Mouse (Mus musculus) intestine, embryonic 15.5 days (tissue): Measurements from ENCODE around the gene Stim1. TPM values are rescaled to one million over a fixed set of nuclear protein-coding genes. Genes with fewer than 3 reads are reported as not detected.
A peak's percentile ranks its signal among the peaks of the same experiment; 100 is the strongest.

Experiments used
- ATAC-seq: fragments of 200-750 bp; cut with Nextera tagmentation; 2 replicates; pipeline ENCODE4 v1.8.0; 2017; ENCODE audit warnings: moderate TSS enrichment, moderate library complexity
- H3K27ac ChIP-seq: fragments of 300-500 bp; sonication (generic); 2 replicates; pipeline ENCODE4 v1.5.1; 2015; ENCODE audit warnings: mild to moderate bottlenecking, inconsistent platforms
- H3K27me3 ChIP-seq: fragments of 300-500 bp; sonication (generic); replicated peaks from 2 replicates; pipeline ENCODE4 v1.6.1; 2015; ENCODE audit warnings: inconsistent platforms
- H3K36me3 ChIP-seq: fragments of 300-500 bp; sonication (generic); 2 replicates; pipeline ENCODE4 v1.6.1; 2015; ENCODE audit warnings: inconsistent platforms
- H3K4me1 ChIP-seq: fragments of 300-500 bp; sonication (generic); replicated peaks from 2 replicates; pipeline ENCODE4 v1.6.1; 2015; ENCODE audit warnings: inconsistent platforms
- H3K4me2 ChIP-seq: fragments of 300-500 bp; sonication (generic); replicated peaks from 2 replicates; pipeline ENCODE4 v1.6.1; 2015; ENCODE audit warnings: mild to moderate bottlenecking, inconsistent platforms
- H3K4me3 ChIP-seq: fragments of 300-500 bp; sonication (generic); replicated peaks from 2 replicates; pipeline ENCODE4 v1.5.1; 2015; ENCODE audit warnings: inconsistent platforms
- H3K9ac ChIP-seq: fragments of 300-500 bp; sonication (generic); 2 replicates; pipeline ENCODE4 v1.6.1; 2015; ENCODE audit warnings: inconsistent platforms
- H3K9me3 ChIP-seq: fragments of 300-500 bp; sonication (generic); 2 replicates; pipeline ENCODE4 v1.6.1; 2016; ENCODE audit warnings: inconsistent platforms
- WGBS: fragments of 180-500 bp; shearing (Covaris S2); methylation state at CpG from one replicate; pipeline ENCODE4 v1.1.7; 2015; 5-methylcytosine and 5-hydroxymethylcytosine counted together
- polyA plus RNA-seq: library from polyadenylated mRNA; unstranded; fragments of >200 nt; fragmentation: Nextera tagmentation; extraction: Ambion mirVana; gene quantifications from 2 replicates; pipeline ENCODE4 v1.2.1, GENCODE M21; 2015

The Stim1 gene
- 20.1 TPM in 2 replicates for polyA plus RNA-seq

DNA sequence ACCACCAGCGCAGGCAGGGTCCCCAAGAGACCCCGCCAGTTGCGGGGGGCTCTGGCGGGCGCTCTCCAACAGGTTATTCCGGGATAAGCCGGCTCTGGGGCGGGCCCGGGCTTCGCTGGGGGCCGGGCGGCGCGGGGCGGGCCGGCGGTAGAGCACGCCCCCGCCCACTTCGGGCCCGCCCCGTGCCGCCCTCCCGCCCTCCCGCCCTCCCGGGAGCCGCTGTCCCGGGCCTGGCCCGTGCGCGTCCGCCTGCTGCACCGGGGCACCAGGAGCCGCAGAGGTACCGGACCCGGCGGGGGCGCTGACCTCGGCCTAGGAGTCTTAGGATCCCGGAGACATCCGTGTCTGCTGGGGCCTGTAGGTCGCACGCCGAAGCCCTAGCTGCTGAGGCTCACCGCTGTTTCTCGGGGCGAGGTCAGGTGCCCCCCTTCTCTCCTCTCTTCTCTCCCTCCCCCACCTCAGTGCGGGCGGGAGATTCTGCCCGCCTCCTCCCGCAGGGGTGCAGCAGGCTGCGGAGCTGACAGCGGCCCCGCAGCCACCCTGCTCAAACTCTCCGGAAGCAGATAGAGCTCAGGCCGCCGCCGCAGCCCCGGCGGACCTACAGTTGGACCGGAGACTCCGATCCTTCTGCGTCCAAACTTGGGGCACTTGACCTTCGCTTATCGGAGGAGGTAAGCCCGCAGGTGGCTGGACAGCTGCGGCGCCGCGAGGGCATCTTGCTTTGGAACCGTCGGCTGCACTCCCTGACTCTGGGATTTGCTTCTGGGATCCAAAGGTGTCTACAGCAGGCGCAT, at the start of gene Stim1:
Stim1 (plus strand) TSS at position 206 of the 794 bp plus-strand sequence.
- no peaks in the 10 kb centered on the region for H3K36me3 ChIP-seq
- peak within 1 kb of the TSS; percentile 89 for H3K4me3 ChIP-seq
- no peaks in the 10 kb centered on the region for H3K9me3 ChIP-seq
- H3K4me2 ChIP-seq: peak within 1 kb of the TSS; percentile 77
- under 1% methylated on average over 53 of the region's 73 CpGs for WGBS
- peak within 1 kb of the TSS; percentile 83 for H3K9ac ChIP-seq
- peak within 1 kb of the TSS; percentile 52; the same call in 1 of the 2 replicates for H3K27ac ChIP-seq
- ATAC-seq: peak; percentile 98
- no peaks in the 10 kb centered on the region for H3K27me3 ChIP-seq
- 0 out of 2 replicates have a peak, but pooled peaks cover 6% of the 10 kb centered on the region for H3K4me1 ChIP-seq

GRCm38 (mm10) chr7:102221899-102222298, 45.7 kb upstream of the Stim1 start:
- 0 out of 2 replicates have a peak, but pooled peaks cover 2% of the 10 kb centered on the region for H3K36me3 ChIP-seq
- H3K9me3 ChIP-seq: no peaks in the 10 kb centered on the region
- 0 out of 2 replicates have a peak, but pooled peaks cover 5% of the 10 kb centered on the region for H3K4me1 ChIP-seq
- H3K27me3 ChIP-seq: no peaks in the 10 kb centered on the region
- WGBS: 36% methylated on average over 1 of the region's 1 CpGs
- ATAC-seq: peak; percentile 3; the same call in 1 of the 2 replicates
- no peak overlapping the region for H3K4me3 ChIP-seq
- no peak overlapping the region for H3K27ac ChIP-seq
- no peak overlapping the region for H3K9ac ChIP-seq
- peak overlapping the region; percentile 74; the same call in 1 of the 2 replicates for H3K4me2 ChIP-seq

GRCm38 (mm10) chr7:102222336-102222735, 45.3 kb upstream of the Stim1 start:
- Histone ChIP-seq H3K36me3 (0 out of 2 replicates have a peak, but pooled peaks cover 3% of the 10 kb centered on the region), H3K4me2 (peak overlapping the region; percentile 74), H3K9ac (0 out of 2 replicates have a peak overlapping the region, but pooled peaks have one; percentile 75), H3K27ac (peak overlapping the region; percentile 87; the same call in 1 of the 2 replicates), H3K4me1 (0 out of 2 replicates have a peak, but pooled peaks cover 5% of the 10 kb centered on the region), H3K4me3 (peak overlapping the region; percentile 73), H3K9me3 (no peaks in the 10 kb centered on the region), H3K27me3 (no peaks in the 10 kb centered on the region)
- under 1% methylated on average over 9 of the region's 13 CpGs for WGBS
- peak; percentile 60 for ATAC-seq

DNA sequence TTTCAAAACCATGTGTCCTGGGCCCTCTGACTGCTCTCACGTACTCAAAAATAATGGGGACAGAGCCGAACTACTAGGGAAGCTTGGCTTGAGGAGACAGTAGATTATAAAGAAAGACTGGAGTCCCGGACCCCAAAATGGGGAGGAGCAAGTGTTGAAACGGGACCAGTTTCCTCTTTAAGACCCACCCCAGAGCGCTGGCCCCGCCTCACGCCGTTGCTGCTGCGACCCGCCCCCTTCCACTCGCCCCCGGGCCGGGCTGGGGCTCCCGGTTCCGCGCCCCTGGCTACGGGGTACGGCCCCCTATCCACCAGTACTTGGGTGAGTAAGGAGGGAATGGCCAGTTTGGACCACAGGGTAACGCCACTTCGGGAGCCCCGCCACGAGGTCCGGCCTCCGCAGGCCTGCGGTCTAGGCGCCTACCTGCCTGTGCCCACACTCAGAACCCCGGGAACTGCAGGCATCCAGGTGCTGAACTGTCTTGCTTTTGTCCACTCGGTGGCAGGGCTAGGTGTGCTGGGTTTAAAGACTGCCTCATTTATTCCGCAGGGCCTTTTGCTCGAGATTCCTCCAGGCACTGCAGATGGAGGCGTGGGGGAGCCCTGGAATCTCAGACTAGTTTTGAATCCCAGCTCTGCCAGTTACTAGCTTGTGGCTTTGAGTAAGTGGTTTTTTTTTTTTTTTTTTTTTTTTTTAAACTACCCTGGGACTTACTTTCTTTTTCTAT, 44.6 kb upstream of the Stim1 start:
- peak overlapping the region; percentile 75 for H3K9ac ChIP-seq
- peak overlapping the region; percentile 74 for H3K4me2 ChIP-seq
- 0 out of 2 replicates have a peak, but pooled peaks cover 4% of the 10 kb centered on the region for H3K36me3 ChIP-seq
- H3K27me3 ChIP-seq: no peaks in the 10 kb centered on the region
- peak; percentile 88 for ATAC-seq
- H3K4me3 ChIP-seq: peak overlapping the region; percentile 73
- no peaks in the 10 kb centered on the region for H3K9me3 ChIP-seq
- peak overlapping the region; percentile 87 for H3K27ac ChIP-seq
- H3K4me1 ChIP-seq: 0 out of 2 replicates have a peak, but pooled peaks cover 5% of the 10 kb centered on the region
- 2% methylated on average over 31 of the region's 31 CpGs for WGBS

DNA sequence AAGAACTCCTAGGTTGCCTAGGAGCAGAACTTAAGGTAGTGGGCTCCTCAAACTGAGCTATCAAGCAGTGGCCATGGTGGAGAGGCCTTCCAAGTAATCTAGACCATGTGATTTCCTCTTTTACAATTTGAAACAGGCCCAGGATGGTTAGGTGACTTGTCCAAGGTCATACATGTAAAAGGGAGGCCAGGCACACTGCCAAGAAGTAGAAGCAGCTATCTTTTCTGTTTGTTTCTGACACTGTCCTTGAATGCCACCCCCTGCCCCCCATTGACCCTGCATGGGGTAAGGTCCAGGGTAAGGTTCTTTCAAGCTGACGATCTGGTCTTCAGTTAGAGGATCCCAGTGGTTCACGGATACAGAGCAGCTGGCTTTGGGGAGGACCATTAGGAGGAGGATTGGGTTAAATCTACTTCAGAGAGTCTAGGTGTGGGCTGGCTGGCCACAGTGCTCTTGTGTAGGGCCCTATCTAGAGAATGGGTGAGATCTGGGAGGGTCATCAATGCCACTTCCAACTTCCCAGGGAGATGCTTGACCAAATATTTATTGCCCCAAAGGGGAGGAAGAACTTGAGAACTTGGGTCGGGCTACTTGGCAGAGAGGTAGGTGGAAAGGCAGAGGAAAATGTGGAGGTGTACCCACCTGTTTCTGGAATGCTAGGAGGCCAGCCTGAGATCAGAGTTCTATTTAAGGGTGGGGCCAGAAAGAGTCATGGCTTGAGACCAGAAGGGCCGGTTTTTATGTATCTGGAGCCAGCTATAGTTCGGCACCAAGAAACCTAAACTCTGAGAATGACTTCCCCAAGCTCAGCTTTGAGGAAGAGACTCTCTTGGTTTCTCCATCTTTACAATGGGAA, 43.5 kb upstream of the Stim1 start:
- H3K4me3 ChIP-seq: peak overlapping the region; percentile 73; the same call in 1 of the 2 replicates
- H3K4me2 ChIP-seq: peak overlapping the region; percentile 74
- H3K9ac ChIP-seq: no peak overlapping the region
- H3K4me1 ChIP-seq: 0 out of 2 replicates have a peak, but pooled peaks cover 5% of the 10 kb centered on the region
- 62% methylated on average over 5 of the region's 5 CpGs for WGBS
- no peaks in the 10 kb centered on the region for H3K27me3 ChIP-seq
- peaks cover 9% of the 10 kb centered on the region; the same call in 1 of the 2 replicates for H3K36me3 ChIP-seq
- H3K9me3 ChIP-seq: no peaks in the 10 kb centered on the region
- ATAC-seq: peak; percentile 47
- peak overlapping the region; percentile 49 for H3K27ac ChIP-seq

GRCm38 (mm10) chr7:102226051-102226450, 41.6 kb upstream of the Stim1 start:
- H3K9ac ChIP-seq: no peak overlapping the region
- no peak overlapping the region for H3K4me2 ChIP-seq
- H3K4me1 ChIP-seq: 0 out of 2 replicates have a peak, but pooled peaks cover 5% of the 10 kb centered on the region
- ATAC-seq: no peak
- peaks cover 10% of the 10 kb centered on the region; the same call in 1 of the 2 replicates for H3K36me3 ChIP-seq
- H3K27me3 ChIP-seq: no peaks in the 10 kb centered on the region
- no peak overlapping the region for H3K4me3 ChIP-seq
- H3K9me3 ChIP-seq: no peaks in the 10 kb centered on the region
- WGBS: 92% methylated on average over 6 of the region's 6 CpGs
- no peak overlapping the region for H3K27ac ChIP-seq

GRCm38 (mm10) chr7:102228049-102228670, 39.4 kb upstream of the Stim1 start:
- ATAC-seq: no peak
- Histone ChIP-seq H3K4me1 (0 out of 2 replicates have a peak, but pooled peaks cover 5% of the 10 kb centered on the region), H3K4me2 (no peak overlapping the region), H3K36me3 (peaks cover 10% of the 10 kb centered on the region; the same call in 1 of the 2 replicates), H3K27ac (no peak overlapping the region), H3K4me3 (no peak overlapping the region), H3K9me3 (no peaks in the 10 kb centered on the region), H3K9ac (no peak overlapping the region), H3K27me3 (no peaks in the 10 kb centered on the region)
- WGBS: 78% methylated on average over 4 of the region's 4 CpGs

GRCm38 (mm10) chr7:102229814-102230213, 37.8 kb upstream of the Stim1 start:
- H3K4me1 ChIP-seq: 0 out of 2 replicates have a peak, but pooled peaks cover 5% of the 10 kb centered on the region
- 92% methylated on average over 6 of the region's 6 CpGs for WGBS
- no peaks in the 10 kb centered on the region for H3K27me3 ChIP-seq
- no peak overlapping the region for H3K9ac ChIP-seq
- peaks cover 10% of the 10 kb centered on the region; the same call in 1 of the 2 replicates for H3K36me3 ChIP-seq
- no peaks in the 10 kb centered on the region for H3K9me3 ChIP-seq
- H3K4me3 ChIP-seq: no peak overlapping the region
- no peak overlapping the region for H3K27ac ChIP-seq
- ATAC-seq: no peak
- H3K4me2 ChIP-seq: no peak overlapping the region

DNA sequence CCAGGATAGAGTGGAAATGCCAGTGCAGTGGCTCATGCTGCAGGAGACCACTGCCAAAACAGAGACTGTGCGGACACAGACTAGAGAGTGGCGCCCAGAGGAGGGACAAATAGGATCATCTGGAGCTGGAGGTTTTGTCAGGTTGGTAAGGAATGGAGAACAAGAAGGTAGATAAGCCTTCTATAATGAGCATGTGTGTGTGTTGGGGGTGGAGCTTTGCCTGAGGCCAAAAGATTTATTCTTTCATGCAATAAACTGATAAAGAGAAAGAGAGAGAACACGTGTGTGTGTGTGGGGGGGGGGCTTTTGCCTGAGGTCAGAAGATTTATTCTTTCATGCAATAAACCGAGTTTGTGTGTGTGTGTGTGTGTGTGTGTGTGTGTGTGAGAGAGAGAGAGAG, 34.5 kb upstream of the Stim1 start:
- no peaks in the 10 kb centered on the region for H3K4me1 ChIP-seq
- no peak for ATAC-seq
- H3K27ac ChIP-seq: no peak overlapping the region
- no peak overlapping the region for H3K9ac ChIP-seq
- no peaks in the 10 kb centered on the region for H3K27me3 ChIP-seq
- no peak overlapping the region for H3K4me3 ChIP-seq
- WGBS: 69% methylated on average over 4 of the region's 4 CpGs
- H3K9me3 ChIP-seq: no peaks in the 10 kb centered on the region
- H3K36me3 ChIP-seq: peaks cover 20% of the 10 kb centered on the region
- H3K4me2 ChIP-seq: no peak overlapping the region

DNA sequence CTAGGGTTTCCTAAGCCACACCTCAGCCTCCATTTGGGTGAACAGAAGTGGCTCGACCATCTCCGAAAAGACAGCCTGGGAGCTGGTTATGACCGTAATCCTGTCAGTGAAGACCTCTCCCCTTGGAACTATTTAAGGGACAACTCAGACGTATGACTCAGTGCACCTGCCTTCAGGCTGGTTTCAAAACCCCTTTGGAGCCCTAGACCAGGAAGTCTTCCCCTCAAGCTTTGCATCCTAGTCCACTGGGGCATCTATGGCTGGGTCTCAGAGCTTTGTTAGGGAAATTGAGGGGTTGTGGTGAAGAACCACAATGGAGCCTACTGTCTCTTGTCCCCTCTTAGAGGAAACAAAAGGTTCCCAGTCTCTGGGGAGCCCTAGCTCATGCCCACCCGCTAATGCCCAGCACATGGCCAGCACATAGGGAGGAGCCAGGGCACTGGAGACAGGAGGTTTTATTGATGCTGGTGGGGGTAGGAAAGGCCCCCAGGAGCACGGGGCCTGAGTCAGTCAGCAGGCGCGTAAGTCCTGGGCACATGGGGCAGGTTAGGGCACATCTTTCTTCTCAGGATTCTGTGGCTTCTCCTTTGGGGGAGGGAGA, 28.8 kb upstream of the Stim1 start:
- no peak overlapping the region for H3K27ac ChIP-seq
- no peaks in the 10 kb centered on the region for H3K27me3 ChIP-seq
- H3K36me3 ChIP-seq: peaks cover 35% of the 10 kb centered on the region
- H3K9me3 ChIP-seq: no peaks in the 10 kb centered on the region
- no peak overlapping the region for H3K9ac ChIP-seq
- 84% methylated on average over 8 of the region's 8 CpGs for WGBS
- ATAC-seq: no peak
- H3K4me1 ChIP-seq: peaks cover 8% of the 10 kb centered on the region
- no peak overlapping the region for H3K4me2 ChIP-seq
- no peak overlapping the region for H3K4me3 ChIP-seq

DNA sequence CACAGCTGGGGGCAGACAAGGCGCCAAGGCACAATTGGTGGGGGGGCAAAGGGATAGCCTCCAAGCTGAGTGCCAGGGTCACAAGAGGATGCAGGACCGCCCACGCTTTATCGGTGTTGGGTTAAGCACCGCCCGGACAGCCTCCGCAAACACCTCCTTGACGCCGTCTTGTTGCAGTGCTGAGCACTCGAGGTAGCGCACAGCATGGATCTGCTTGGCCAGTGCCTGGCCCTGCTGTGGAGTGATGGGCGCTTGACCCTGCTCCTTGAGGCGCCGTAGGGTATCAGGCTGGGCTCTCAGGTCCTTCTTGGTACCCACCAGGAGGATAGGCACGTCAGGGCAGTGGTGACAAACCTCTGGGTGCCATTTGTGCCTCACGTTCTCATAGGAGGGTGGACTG, 28.0 kb upstream of the Stim1 start:
- H3K4me3 ChIP-seq: no peak overlapping the region
- no peak overlapping the region for H3K27ac ChIP-seq
- no peak overlapping the region for H3K9ac ChIP-seq
- H3K4me2 ChIP-seq: no peak overlapping the region
- ATAC-seq: no peak
- H3K4me1 ChIP-seq: peaks cover 16% of the 10 kb centered on the region
- H3K36me3 ChIP-seq: peaks cover 35% of the 10 kb centered on the region
- no peaks in the 10 kb centered on the region for H3K27me3 ChIP-seq
- 90% methylated on average over 16 of the region's 16 CpGs for WGBS
- H3K9me3 ChIP-seq: no peaks in the 10 kb centered on the region
